Mouse (Mus musculus) MEL (cell line): ENCODE data around the gene Prr5l.

Experiments used
- RCOR1 ChIP-seq: IDR thresholded peaks from 2 replicates; pipeline ENCODE4 v1.6.1; 2012; ENCODE audit warnings: low read depth, mild to moderate bottlenecking, inconsistent platforms, low read length, improper control_type of control experiment
- TAL1 ChIP-seq: IDR thresholded peaks from 2 replicates; pipeline ENCODE4 v1.6.1; 2012; ENCODE audit warnings: mild to moderate bottlenecking, inconsistent platforms, low read length, moderate library complexity, mixed read lengths

GRCm38 (mm10) chr2:101730972-101731371, 151.9 kb downstream of the Prr5l start:
- no peak for TF ChIP-seq TAL1
- no peak for TF ChIP-seq RCOR1
